Mouse (Mus musculus) heart, embryonic 14.5 days (tissue): ENCODE measurements around the gene Kcp. TPM values are rescaled to one million over a fixed set of nuclear protein-coding genes. Genes with fewer than 3 reads are reported as not detected.

ENCODE experiments used
- ATAC-seq: fragments of 200-750 bp; cut with Nextera tagmentation; 2 replicates; pipeline ENCODE4 v1.8.0; 2017; ENCODE audit warnings: low read depth, moderate TSS enrichment; ENCODE audit not compliant: insufficient number of reproducible peaks, insufficient read depth, low FRiP score
- H3K27ac ChIP-seq, 2 experiments: fragments of 200-500 bp in 1 of 2; fragments of 300-500 bp in 1 of 2; sonication (generic) in 1 of 2; replicated peaks in 1 of 2; 2 replicates each; pipeline ENCODE4 v1.5.1; 2012 to 2014; ENCODE audit warnings: low read depth in 2 of 2, low read length in 2 of 2, control low read depth in 1 of 2, mild to moderate bottlenecking in 1 of 2, mixed read lengths in 1 of 2; ENCODE audit not compliant: control insufficient read depth in 1 of 2, insufficient read depth in 1 of 2
- H3K27me3 ChIP-seq: fragments of 300-500 bp; sonication (generic); 2 replicates; pipeline ENCODE4 v1.6.1; 2014; ENCODE audit warnings: mild to moderate bottlenecking, low read length, control low read depth; ENCODE audit not compliant: control insufficient read depth, insufficient read depth
- H3K36me3 ChIP-seq: fragments of 300-500 bp; sonication (generic); 2 replicates; pipeline ENCODE4 v1.6.1; 2014; ENCODE audit warnings: mild to moderate bottlenecking, control low read depth, low read length, mixed read lengths; ENCODE audit not compliant: control insufficient read depth, insufficient read depth
- H3K4me1 ChIP-seq, 2 experiments: fragments of 200-500 bp in 1 of 2; fragments of 300-500 bp in 1 of 2; sonication (generic) in 1 of 2; 2 replicates each; pipeline ENCODE4 v1.6.1; 2012 to 2014; ENCODE audit warnings: low read length in 2 of 2, control low read depth in 1 of 2, mixed read lengths in 1 of 2; ENCODE audit not compliant: control insufficient read depth in 2 of 2, insufficient read depth in 2 of 2
- H3K4me2 ChIP-seq: fragments of 300-500 bp; sonication (generic); 2 replicates; pipeline ENCODE4 v1.6.1; 2014; ENCODE audit warnings: mild to moderate bottlenecking, low read length
- H3K4me3 ChIP-seq, 2 experiments: fragments of 200-500 bp in 1 of 2; fragments of 300-500 bp in 1 of 2; sonication (generic) in 1 of 2; 2 replicates each; pipeline ENCODE4 v1.5.1; 2012 to 2014; ENCODE audit warnings: low read length in 2 of 2, mild to moderate bottlenecking in 2 of 2, control low read depth in 1 of 2, low read depth in 1 of 2, moderate library complexity in 1 of 2; ENCODE audit not compliant: control insufficient read depth in 1 of 2, insufficient read depth in 1 of 2
- H3K9ac ChIP-seq: fragments of 300-500 bp; sonication (generic); 2 replicates; pipeline ENCODE4 v1.6.1; 2014; ENCODE audit warnings: mild to moderate bottlenecking, low read length
- H3K9me3 ChIP-seq: fragments of 300-500 bp; sonication (generic); 2 replicates; pipeline ENCODE4 v1.6.1; 2016; ENCODE audit warnings: low read length, control low read depth; ENCODE audit not compliant: control insufficient read depth
- WGBS: fragments of 180-500 bp; shearing (Covaris S2); extraction: QIAGEN DNeasy Blood & Tissue Kit; methylation state at CpG from one replicate; pipeline ENCODE4 v1.1.7; 2014; 5-methylcytosine and 5-hydroxymethylcytosine counted together
- polyA plus RNA-seq: library from polyadenylated mRNA; unstranded; fragments of >200 nt; fragmentation: Nextera tagmentation; extraction: Ambion mirVana; gene quantifications from 2 replicates; pipeline ENCODE4 v1.2.1, GENCODE M21; 2014

The Kcp gene
- polyA plus RNA-seq, 1 experiment from 2014 or later, result 10.2 TPM

GRCm38 (mm10) chr6:29523301-29524033 is 15.7 kb upstream of the Kcp start:
- 71% methylated on average over 12 of the region's 12 CpGs for WGBS
- no peak overlapping the region for H3K4me2 ChIP-seq
- H3K4me1 ChIP-seq, result peaks cover 15 to 18% of the 10 kb centered on the region in 2 experiments
- no peak overlapping the region; a peak in 1 of 4 replicates for H3K27ac ChIP-seq
- no peak for ATAC-seq
- H3K4me3 ChIP-seq, result no peak overlapping the region
- peaks cover 6% of the 10 kb centered on the region; the same call in 1 of the 2 replicates for H3K27me3 ChIP-seq
- H3K36me3 ChIP-seq, result no peaks in the 10 kb centered on the region
- no peaks in the 10 kb centered on the region for H3K9me3 ChIP-seq
- H3K9ac ChIP-seq, result no peak overlapping the region

- WGBS, result 68% methylated on average over 6 of the region's 6 CpGs
- H3K27ac ChIP-seq, result no peak overlapping the region; a peak in 1 of 4 replicates
- H3K36me3 ChIP-seq, result no peaks in the 10 kb centered on the region
These were observed 15.0 kb upstream of the Kcp start for GRCm38 (mm10) chr6:29522626-29523300.

GRCm38 (mm10) chr6:29517139-29517538 is 9.4 kb upstream of the Kcp start:
- ATAC-seq, result peak; percentile 33
- WGBS, result 5% methylated on average over 5 of the region's 5 CpGs
- Histone ChIP-seq H3K36me3 (no peaks in the 10 kb centered on the region), H3K27me3 (peaks cover 2% of the 10 kb centered on the region; the same call in 1 of the 2 replicates), H3K9me3 (no peaks in the 10 kb centered on the region), H3K4me1 (peaks cover 6 to 11% of the 10 kb centered on the region in 2 experiments), H3K4me2 (no peak overlapping the region), H3K9ac (no peak overlapping the region), H3K4me3 (no peak overlapping the region), H3K27ac (no peak overlapping the region)

More at GRCm38 (mm10) chr6:29522626-29523300, 15.0 kb upstream of the Kcp start:
- Histone ChIP-seq H3K9ac (no peak overlapping the region), H3K4me1 (peaks cover 9 to 12% of the 10 kb centered on the region in 2 experiments; a peak in 3 of 4 replicates), H3K9me3 (no peaks in the 10 kb centered on the region), H3K27me3 (0 out of 2 replicates have a peak, but pooled peaks cover 2% of the 10 kb centered on the region), H3K4me3 (no peak overlapping the region), H3K4me2 (no peak overlapping the region)
- ATAC-seq, result no peak

GRCm38 (mm10) chr6:29513284-29513683 is 5.5 kb upstream of the Kcp start:
- H3K36me3 ChIP-seq, result no peaks in the 10 kb centered on the region
- H3K4me1 ChIP-seq, result peaks cover 10 to 11% of the 10 kb centered on the region in 2 experiments
- 1% methylated on average over 11 of the region's 11 CpGs for WGBS
- H3K27ac ChIP-seq, result peak overlapping the region; percentile 29 to 45; a peak in 3 of 4 replicates
- H3K9ac ChIP-seq, result peak overlapping the region; percentile 39; the same call in 1 of the 2 replicates
- ATAC-seq, result no peak
- H3K4me2 ChIP-seq, result peak overlapping the region; percentile 60
- peaks cover 2% of the 10 kb centered on the region; the same call in 1 of the 2 replicates for H3K27me3 ChIP-seq
- peak overlapping the region; percentile 12 to 19; a peak in 2 of 4 replicates for H3K4me3 ChIP-seq
- H3K9me3 ChIP-seq, result no peaks in the 10 kb centered on the region

- Histone ChIP-seq H3K27me3 (peaks cover 3% of the 10 kb centered on the region; the same call in 1 of the 2 replicates), H3K27ac (0 out of 4 replicates have a peak overlapping the region, but pooled peaks of 1 of the 2 experiments have one; percentile 6), H3K4me2 (no peak overlapping the region), H3K36me3 (no peaks in the 10 kb centered on the region), H3K4me3 (no peak overlapping the region), H3K4me1 (peaks cover 19 to 27% of the 10 kb centered on the region in 2 experiments), H3K9ac (no peak overlapping the region), H3K9me3 (no peaks in the 10 kb centered on the region)
- 40% methylated on average over 2 of the region's 2 CpGs for WGBS
- ATAC-seq, result no peak
These were observed 1.3 kb upstream of the Kcp start for GRCm38 (mm10) chr6:29509086-29509485.

GRCm38 (mm10) chr6:29506834-29507233 is 918 bp downstream of the Kcp start:
- peak overlapping the region; percentile 70 for H3K9ac ChIP-seq
- no peak for ATAC-seq
- H3K36me3 ChIP-seq, result no peaks in the 10 kb centered on the region
- WGBS, result 26% methylated on average over 8 of the region's 8 CpGs
- H3K27ac ChIP-seq, result no peak overlapping the region
- H3K4me2 ChIP-seq, result peak overlapping the region; percentile 85
- H3K4me1 ChIP-seq, result peaks cover 15 to 16% of the 10 kb centered on the region in 2 experiments
- H3K27me3 ChIP-seq, result peaks cover 3% of the 10 kb centered on the region; the same call in 1 of the 2 replicates
- H3K4me3 ChIP-seq, result peak overlapping the region; percentile 64 to 66
- no peaks in the 10 kb centered on the region for H3K9me3 ChIP-seq

- Histone ChIP-seq H3K4me2 (no peak overlapping the region), H3K9ac (no peak overlapping the region), H3K4me3 (no peak overlapping the region), H3K36me3 (no peaks in the 10 kb centered on the region), H3K9me3 (no peaks in the 10 kb centered on the region), H3K27me3 (peaks cover 3% of the 10 kb centered on the region; the same call in 1 of the 2 replicates), H3K27ac (no peak overlapping the region), H3K4me1 (peaks cover 15 to 16% of the 10 kb centered on the region in 2 experiments)
- 91% methylated on average over 5 of the region's 5 CpGs for WGBS
- no peak for ATAC-seq
These were observed 2.3 kb downstream of the Kcp start for GRCm38 (mm10) chr6:29505493-29505892.
